Comparison of ENCODE assay signal across 8 mouse cellular contexts in the genomic region with DNA sequence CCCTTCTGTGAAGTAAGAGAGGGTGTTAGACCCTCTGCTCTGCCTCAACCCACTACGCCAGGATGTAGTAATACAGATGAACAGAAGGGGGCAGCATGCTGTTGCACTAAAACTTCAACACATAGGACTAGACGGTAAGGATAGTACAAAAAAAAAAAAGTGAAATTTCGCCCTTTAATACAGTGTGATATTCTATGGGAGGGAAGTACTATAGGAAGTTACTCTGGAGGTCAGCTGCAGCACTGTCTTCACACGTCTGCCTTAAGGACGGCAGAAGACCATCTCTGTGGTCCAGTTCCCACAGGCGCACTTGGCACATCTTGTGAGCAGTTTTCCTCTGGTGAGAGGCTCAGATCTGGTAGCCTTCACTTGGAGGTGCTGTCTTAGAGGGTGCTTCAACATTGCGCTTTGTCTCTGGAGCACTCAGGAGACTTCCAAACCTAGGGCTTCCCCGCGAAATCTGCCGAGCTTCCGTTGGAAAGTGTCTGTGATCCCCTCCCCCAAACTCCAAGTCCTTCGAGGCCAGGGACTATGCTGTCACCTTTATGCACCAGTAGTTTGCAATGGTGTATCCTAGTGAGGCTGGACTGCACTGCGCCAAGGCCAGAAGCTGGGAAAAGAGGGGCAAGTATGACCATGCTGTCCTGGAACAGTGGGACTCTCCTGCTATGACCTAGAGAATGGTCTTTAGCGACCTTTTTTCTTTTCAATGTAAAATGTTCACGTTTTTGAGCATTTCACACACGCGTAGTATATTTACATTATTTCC. TPM values are rescaled to one million over a fixed set of nuclear protein-coding genes. Genes with fewer than 3 reads are reported as not detected.
DNase-seq lines count a peak whose midpoint lies in the region; ATAC-seq and TF ChIP-seq lines count a peak whose summit lies in the region.

No protein-coding gene starts in this region.

- no peaks in the 10 kb centered on the region for H3K4me1 ChIP-seq in ES-E14 (ENCODE audit: control insufficient read depth in 2 of 2, insufficient read depth in 2 of 2, low read length in 2 of 2, poor library complexity in 1 of 2)
- no peaks in the 10 kb centered on the region; the same call in 1 of the 2 replicates for H3K4me1 ChIP-seq in bone marrow, adult 2 months (ENCODE audit: control insufficient read depth, insufficient read depth, low read length)
- H3K4me1 ChIP-seq in embryonic fibroblast, embryonic 13.5 days (ENCODE audit: control insufficient read depth, insufficient read depth, low read length), result no peaks in the 10 kb centered on the region
- H3K4me1 ChIP-seq in hindbrain, embryonic 11.5 days (replicated peaks; ENCODE audit: control insufficient read depth, insufficient read depth, low read length), result no peaks in the 10 kb centered on the region
- no peaks in the 10 kb centered on the region for H3K4me1 ChIP-seq in lung, postnatal 0 days (ENCODE audit: insufficient read depth, low read depth, low read length)

- H3K27me3 ChIP-seq in hindbrain, embryonic 11.5 days (ENCODE audit: control insufficient read depth, insufficient read depth, low read length), result no peaks in the 10 kb centered on the region
- no peaks in the 10 kb centered on the region for H3K27me3 ChIP-seq in lung, postnatal 0 days (replicated peaks; ENCODE audit: insufficient read depth, low read length)

- no peak overlapping the region for H3K4me3 ChIP-seq in ES-E14 (ENCODE audit: insufficient read depth in 1 of 2, low read depth in 1 of 2, low read length in 2 of 2, poor library complexity in 1 of 2, severe bottlenecking in 1 of 2)
- no peak overlapping the region for H3K4me3 ChIP-seq in bone marrow, adult 2 months (replicated peaks; ENCODE audit: control insufficient read depth, low read depth, low read length)
- no peak overlapping the region for H3K4me3 ChIP-seq in embryonic fibroblast, embryonic 13.5 days (ENCODE audit: insufficient read depth, low read length)
- no peak overlapping the region for H3K4me3 ChIP-seq in hindbrain, embryonic 11.5 days (ENCODE audit: low read depth, low read length)
- no peak overlapping the region; the same call in 1 of the 2 replicates for H3K4me3 ChIP-seq in layer of hippocampus, adult 2 months
- H3K4me3 ChIP-seq in lung, postnatal 0 days (ENCODE audit: low read depth, low read length), result no peak overlapping the region

- WGBS in bone marrow, adult 2 months, result 51% methylated on average over 17 of the region's 17 CpGs
- 64% methylated on average over 17 of the region's 17 CpGs for WGBS in hindbrain, embryonic 11.5 days
- WGBS in lung, postnatal 0 days, result 53% methylated on average over 17 of the region's 17 CpGs

- TF ChIP-seq EP300 in lung, postnatal 0 days (IDR thresholded peaks at IDR 0.05), result no peak

- no peaks in the 10 kb centered on the region for H3K36me3 ChIP-seq in ES-E14 (ENCODE audit: control insufficient read depth, insufficient read depth, low read length, poor library complexity, severe bottlenecking)
- no peaks in the 10 kb centered on the region for H3K36me3 ChIP-seq in hindbrain, embryonic 11.5 days (ENCODE audit: control insufficient read depth, insufficient read depth, low read length)
- no peaks in the 10 kb centered on the region for H3K36me3 ChIP-seq in lung, postnatal 0 days (ENCODE audit: insufficient read depth, low read length)

- peak; percentile 30; the same call in 1 of the 2 replicates for TF ChIP-seq CTCF in bone marrow, adult 2 months (IDR thresholded peaks at IDR 0.05; ENCODE audit: control insufficient read depth, insufficient read depth, low read length)
- TF ChIP-seq CTCF in embryonic fibroblast, embryonic 13.5 days (IDR thresholded peaks at IDR 0.05; ENCODE audit: borderline replicate concordance, insufficient read depth, low read length), result peak; percentile 12; the same call in 1 of the 2 replicates
- TF ChIP-seq CTCF in layer of hippocampus, adult 2 months (conservative IDR thresholded peaks at IDR 0.05), result peak; percentile 99
- TF ChIP-seq CTCF in lung, postnatal 0 days (IDR thresholded peaks at IDR 0.05), result peak; percentile 90

- ATAC-seq in hindbrain, embryonic 11.5 days (ENCODE audit: low FRiP score), result peak; percentile 79; the same call in 1 of the 2 replicates
- ATAC-seq in lung, postnatal 0 days, result peak; percentile 55

- DNase-seq in ES-E14 (ENCODE audit: low read depth, low spot score), result peak; percentile 49
- DNase-seq in hindbrain, embryonic 11.5 days (ENCODE audit: low spot score), result peak; percentile 79
- peak; percentile 58 to 83 for DNase-seq in layer of hippocampus, adult 2 months (ENCODE audit: low spot score in 2 of 2)
- DNase-seq in lung, postnatal 0 days (ENCODE audit: low spot score), result peak; percentile 59
- peak; percentile 86 for DNase-seq in retina, embryonic 14.5 days (ENCODE audit: low spot score)
- peak; percentile 24 to 52 for DNase-seq in urinary bladder, postnatal 36 days (ENCODE audit: low spot score in 2 of 2)

- in situ Hi-C loops in ES-E14 (cut with MboI; ENCODE audit: low sequenced_read_pairs in 2 of 2, unreplicated experiment in 2 of 2), result loop anchor here in 1 of 2 experiments (10.0 kb wide), 1 partner anchor 129 kb away; no protein-coding TSS in a partner anchor

- no peak for TF ChIP-seq POLR2A in bone marrow, adult 2 months (IDR thresholded peaks at IDR 0.05; ENCODE audit: borderline replicate concordance, control insufficient read depth, low read depth, low read length)
- TF ChIP-seq POLR2A in embryonic fibroblast, embryonic 13.5 days (IDR thresholded peaks at IDR 0.05; ENCODE audit: low read depth, low read length), result no peak

- H3K4me2 ChIP-seq in hindbrain, embryonic 11.5 days (replicated peaks; ENCODE audit: low read depth, low read length), result no peak overlapping the region
- H3K4me2 ChIP-seq in lung, postnatal 0 days (replicated peaks; ENCODE audit: low read depth, low read length), result no peak overlapping the region

- H3K9me3 ChIP-seq in ES-E14 (ENCODE audit: control insufficient read depth, insufficient read depth, low read depth, low read length), result no peaks in the 10 kb centered on the region
- H3K9me3 ChIP-seq in hindbrain, embryonic 11.5 days (ENCODE audit: control insufficient read depth, low read length), result no peaks in the 10 kb centered on the region
- H3K9me3 ChIP-seq in lung, postnatal 0 days (ENCODE audit: low read length), result no peaks in the 10 kb centered on the region

- no peak overlapping the region for H3K9ac ChIP-seq in ES-E14 (ENCODE audit: insufficient read depth, low read depth, low read length, poor library complexity, severe bottlenecking)
- H3K9ac ChIP-seq in hindbrain, embryonic 11.5 days (ENCODE audit: low read depth, low read length), result no peak overlapping the region
- H3K9ac ChIP-seq in lung, postnatal 0 days (replicated peaks; ENCODE audit: low read depth), result no peak overlapping the region

- no peak overlapping the region for H3K27ac ChIP-seq in ES-E14 (ENCODE audit: insufficient read depth, low read depth, low read length, poor library complexity, severe bottlenecking)
- H3K27ac ChIP-seq in bone marrow, adult 2 months (ENCODE audit: control insufficient read depth, insufficient read depth, low read depth, low read length, poor library complexity), result no peak overlapping the region
- H3K27ac ChIP-seq in embryonic fibroblast, embryonic 13.5 days (ENCODE audit: insufficient read depth, low read length), result no peak overlapping the region
- no peak overlapping the region for H3K27ac ChIP-seq in hindbrain, embryonic 11.5 days (ENCODE audit: low read depth, low read length)
- no peak overlapping the region for H3K27ac ChIP-seq in layer of hippocampus, adult 2 months
- no peak overlapping the region for H3K27ac ChIP-seq in lung, postnatal 0 days (ENCODE audit: low read length)

TF ChIP-seq in ES-E14, 5 proteins besides CTCF, POLR2A, EP300 and RAD21:
- TF ChIP-seq CHD2 (IDR thresholded peaks at IDR 0.05; ENCODE audit: low read depth, low read length) (no peak), MAFK (IDR thresholded peaks at IDR 0.05; ENCODE audit: insufficient read depth, low read depth, low read length) (no peak), HCFC1 (IDR thresholded peaks at IDR 0.05; ENCODE audit: borderline replicate concordance, insufficient read depth, low read length) (no peak), ZNF384 (IDR thresholded peaks at IDR 0.05; ENCODE audit: low read depth, low read length) (peak; percentile 63; the same call in 1 of the 2 replicates), ZC3H11A (IDR thresholded peaks at IDR 0.05; ENCODE audit: borderline replicate concordance, low read depth, low read length) (peak; percentile 37; the same call in 1 of the 2 replicates)
TF ChIP-seq in ES-E14: peak in this region for 2.

RNA-seq across cellular contexts. Expression of a gene that starts 18.5 kb away (rescaled TPM):
- not detected in 2 replicates for total RNA-seq in ES-E14 (2012; rRNA removed)
- not detected in 2 replicates for polyA plus RNA-seq in bone marrow, adult 2 months (2011; ENCODE audit: insufficient read depth, insufficient read length, low replicate concordance, missing spikeins)
- polyA plus RNA-seq in embryonic fibroblast, embryonic 13.5 days (2011; ENCODE audit: insufficient read length, low read depth, missing spikeins), result 0.32 TPM in 1 of 2 replicates, not detected in the other
- polyA plus RNA-seq in hindbrain, embryonic 11.5 days (2014; fragmentation: Nextera tagmentation; extraction: Ambion mirVana), result 0.08 and 0.12 TPM in 2 replicates
- 1 to 10 TPM; 1.3 to 1.7 TPM for total RNA-seq in layer of hippocampus, adult 2 months (2021)
- 0.06 TPM in 1 of 2 replicates, not detected in the other for polyA plus RNA-seq in lung, postnatal 0 days (2015; fragmentation: Nextera tagmentation; extraction: Ambion mirVana)

RNA-seq across cellular contexts. Expression of a gene that starts 36.7 kb away (rescaled TPM):
- total RNA-seq in ES-E14 (2012; rRNA removed), result 4.3 and 5.8 TPM in 2 replicates
- polyA plus RNA-seq in bone marrow, adult 2 months (2011; ENCODE audit: insufficient read depth, insufficient read length, low replicate concordance, missing spikeins), result 1.6 and 3.9 TPM in 2 replicates
- polyA plus RNA-seq in embryonic fibroblast, embryonic 13.5 days (2011; ENCODE audit: insufficient read length, low read depth, missing spikeins), result 13.1 and 20.6 TPM in 2 replicates
- 4.9 and 6.8 TPM in 2 replicates for polyA plus RNA-seq in hindbrain, embryonic 11.5 days (2014; fragmentation: Nextera tagmentation; extraction: Ambion mirVana)
- total RNA-seq in layer of hippocampus, adult 2 months (2021), result 10 to 100 TPM; 16.0 to 18.4 TPM
- polyA plus RNA-seq in lung, postnatal 0 days (2015; fragmentation: Nextera tagmentation; extraction: Ambion mirVana), result 3.9 and 4.1 TPM in 2 replicates

Comparison
In these comparisons a context has a peak if more than half of its experiments do, and no peak if none do; other contexts are left out.
1. CTCF ChIP-seq: peak in every context shown above with its lines; median percentile 99 in layer of hippocampus, adult 2 months; 90 in lung, postnatal 0 days; 30 in bone marrow, adult 2 months; 12 in embryonic fibroblast, embryonic 13.5 days.